Mouse (Mus musculus) ES-E14 (cell line): ENCODE measurements around the gene Rbm6.

ENCODE experiments used
- CHD2 ChIP-seq: IDR thresholded peaks from 2 replicates; pipeline ENCODE4 v1.6.1; 2014; ENCODE audit warnings: mild to moderate bottlenecking, low read depth, low read length, inconsistent platforms
- ZNF384 ChIP-seq: IDR thresholded peaks from 2 replicates; pipeline ENCODE4 v1.6.1; 2012; ENCODE audit warnings: low read depth, low read length, inconsistent platforms

DNA sequence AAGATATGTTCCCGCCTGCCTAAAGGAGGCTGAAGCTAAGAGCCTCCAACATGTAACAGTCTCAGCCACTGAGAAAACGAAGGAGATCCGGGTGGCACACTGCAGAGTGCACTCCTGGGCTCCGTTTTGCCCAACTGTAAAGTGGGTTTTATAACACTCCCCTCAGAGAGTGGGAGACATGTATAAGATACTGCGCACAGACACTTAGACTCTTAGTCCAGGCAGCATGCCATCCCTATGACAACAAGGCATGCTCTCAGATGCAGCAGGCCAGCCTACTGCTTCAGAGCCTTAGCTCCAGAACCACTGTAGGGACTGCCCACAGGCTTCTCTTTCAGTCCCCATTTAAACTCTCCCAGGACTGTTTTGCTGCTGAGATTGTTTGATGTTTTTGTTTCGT, 45.8 kb upstream of the Rbm6 start:
- TF ChIP-seq CHD2 (no peak), ZNF384 (no peak)
